ENCODE assay signal across 11 mouse cellular contexts in the genomic region with DNA sequence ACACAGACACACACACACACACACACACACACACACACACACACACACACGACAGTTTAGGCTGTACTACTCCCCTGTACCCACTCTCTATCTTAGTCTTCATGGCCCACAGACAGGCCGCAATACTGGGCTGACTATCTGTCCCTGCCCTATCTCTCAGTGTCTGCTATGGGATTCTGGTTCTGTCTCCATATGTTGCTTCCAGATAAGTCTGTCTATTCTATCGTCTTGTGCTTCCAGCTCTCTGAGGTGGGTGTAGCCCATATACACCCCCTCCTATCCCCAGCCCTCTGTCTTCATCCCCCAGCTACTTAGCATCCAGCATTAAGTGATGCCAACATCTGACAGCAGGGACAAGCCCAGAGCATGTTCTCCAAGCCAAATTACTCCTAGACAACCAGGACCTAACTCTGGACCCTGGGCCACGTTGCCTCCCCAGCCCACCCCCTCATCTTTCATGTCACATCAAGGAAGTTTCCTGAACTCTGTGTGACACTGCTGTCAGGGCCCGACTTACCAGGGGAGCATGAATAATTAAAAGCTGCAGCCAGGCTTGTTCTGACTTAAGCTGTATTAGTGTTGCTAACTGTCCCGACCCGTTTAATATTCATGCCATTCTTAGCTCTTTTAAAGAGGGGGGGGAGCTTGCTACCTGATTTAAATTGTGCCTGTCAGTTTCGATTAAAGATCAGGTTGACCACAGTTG.
DNase-seq lines count a peak whose midpoint lies in the region; ATAC-seq and TF ChIP-seq lines count a peak whose summit lies in the region.
"Had no signal": no experiment of that assay in that cellular context is flagged by ENCODE, and none has a peak within 500 bp of the region (broad histone marks: within the 10 kb centered on the region; RNA-seq: fewer than 3 reads in every experiment).

No protein-coding gene starts in this region.

- DNase-seq in brain, embryonic 14.5 days (ENCODE audit: low read depth), result peak; percentile 68
- peak; percentile 1 for DNase-seq in c-Kit-positive CD71-negative TER-119-negative erythroid progenitor cells, embryonic 14.5 days (ENCODE audit: low read depth)
- peak; percentile 22 for DNase-seq in liver
- no peak for DNase-seq in lung, postnatal 4 days
- no peak for DNase-seq in thymus, postnatal 4 days
- DNase-seq: kidney, postnatal 14 days; right cerebral cortex, adult 18-20 months had no signal

- peak; percentile 55 for ATAC-seq in midbrain, embryonic 12.5 days (ENCODE audit: low FRiP score, low read depth)
- ATAC-seq in granulocyte monocyte progenitor cell, adult 5-6 weeks (replicated peaks; ENCODE audit: poor library complexity, severe bottlenecking), result no peak
- ATAC-seq: intestine, embryonic 15.5 days had no signal

- no peaks in the 10 kb centered on the region for H3K9me3 ChIP-seq in midbrain, embryonic 12.5 days
- H3K9me3 ChIP-seq: intestine, embryonic 15.5 days; neural tube, embryonic 13.5 days had no signal

- WGBS in midbrain, embryonic 12.5 days, result 27% methylated on average over 8 of the region's 8 CpGs

- no peak overlapping the region for H3K9ac ChIP-seq in midbrain, embryonic 12.5 days (replicated peaks)
- H3K9ac ChIP-seq: intestine, embryonic 15.5 days; neural tube, embryonic 13.5 days had no signal

- no peak overlapping the region for H3K4me3 ChIP-seq in midbrain, embryonic 12.5 days
- H3K4me3 ChIP-seq: intestine, embryonic 15.5 days; neural tube, embryonic 13.5 days had no signal

- no peak overlapping the region for H3K4me2 ChIP-seq in midbrain, embryonic 12.5 days (replicated peaks)
- H3K4me2 ChIP-seq: intestine, embryonic 15.5 days; neural tube, embryonic 13.5 days had no signal

- no peak overlapping the region for H3K27ac ChIP-seq in midbrain, embryonic 12.5 days (replicated peaks)
- H3K27ac ChIP-seq: intestine, embryonic 15.5 days; neural tube, embryonic 13.5 days had no signal

- no peak for TF ChIP-seq POLR2A in brain, embryonic 14.5 days (IDR thresholded peaks at IDR 0.05; ENCODE audit: borderline replicate concordance, extremely low read depth, insufficient read depth, insufficient read length, poor library complexity, severe bottlenecking)

- no peak for TF ChIP-seq CTCF in brain, embryonic 14.5 days (IDR thresholded peaks at IDR 0.05; ENCODE audit: borderline replicate concordance, extremely low read depth, insufficient read depth, insufficient read length)

- H3K4me1 ChIP-seq in midbrain, embryonic 12.5 days, result peaks cover 37% of the 10 kb centered on the region
- H3K4me1 ChIP-seq: intestine, embryonic 15.5 days had no signal

- peaks cover 68% of the 10 kb centered on the region for H3K27me3 ChIP-seq in midbrain, embryonic 12.5 days
- H3K27me3 ChIP-seq: intestine, embryonic 15.5 days; neural tube, embryonic 13.5 days had no signal

- no peaks in the 10 kb centered on the region for H3K36me3 ChIP-seq in midbrain, embryonic 12.5 days
- H3K36me3 ChIP-seq: intestine, embryonic 15.5 days; neural tube, embryonic 13.5 days had no signal

Comparison
In these comparisons a context has a peak if more than half of its experiments do, and no peak if none do; other contexts are left out.
1. DNase-seq: peak in brain, embryonic 14.5 days (single experiment), c-Kit-positive CD71-negative TER-119-negative erythroid progenitor cells, embryonic 14.5 days (single experiment) and liver (single experiment); none in lung, postnatal 4 days (0 of 2) and thymus, postnatal 4 days (single experiment).